In genomic region chr3:101012131-101012571, GRCm38 (mm10) we compare ENCODE assay signal across 10 mouse cellular contexts. TPM values are rescaled to one million over a fixed set of nuclear protein-coding genes. Genes with fewer than 3 reads are reported as not detected.
DNase-seq lines count a peak whose midpoint lies in the region; ATAC-seq lines count a peak whose summit lies in the region.
"Had no signal": no experiment of that assay in that cellular context is flagged by ENCODE, and none has a peak within 500 bp of the region (broad histone marks: within the 10 kb centered on the region; RNA-seq: fewer than 3 reads in every experiment).

No protein-coding gene starts in this region.

- no peak overlapping the region for H3K4me2 ChIP-seq in hindbrain, embryonic 13.5 days
- H3K4me2 ChIP-seq: embryonic facial prominence, embryonic 13.5 days had no signal

- DNase-seq in hindbrain, embryonic 10.5 days (ENCODE audit: low spot score) = no peak
- peak; percentile 72 to 78 for DNase-seq in right cerebral cortex, postnatal 10 days (ENCODE audit: low spot score in 2 of 2)
- no peak for DNase-seq in right cerebral cortex, adult 2 months (ENCODE audit: low spot score in 2 of 2)
- peak; percentile 40 for DNase-seq in heart, postnatal 4 days
- peak; percentile 44 to 50 for DNase-seq in right cerebral cortex, postnatal 36 days (ENCODE audit: low spot score in 2 of 2)
- no peak for DNase-seq in embryo, embryonic 10.5 days (ENCODE audit: low spot score)
- DNase-seq in embryo, embryonic 10 days (ENCODE audit: low spot score) = no peak

- no peak overlapping the region for H3K9ac ChIP-seq in hindbrain, embryonic 13.5 days
- H3K9ac ChIP-seq: embryonic facial prominence, embryonic 13.5 days had no signal

- H3K27me3 ChIP-seq in hindbrain, embryonic 10.5 days (ENCODE audit: insufficient read depth, poor library complexity, severe bottlenecking) = no peaks in the 10 kb centered on the region
- 0 out of 2 replicates have a peak, but pooled peaks cover 3% of the 10 kb centered on the region for H3K27me3 ChIP-seq in hindbrain, embryonic 13.5 days
- H3K27me3 ChIP-seq: embryonic facial prominence, embryonic 13.5 days had no signal

- no peak for ATAC-seq in hindbrain, embryonic 13.5 days (ENCODE audit: low FRiP score)

- H3K27ac ChIP-seq in hindbrain, embryonic 10.5 days = 0 out of 2 replicates have a peak overlapping the region, but pooled peaks have one; percentile 53
- no peak overlapping the region for H3K27ac ChIP-seq in hindbrain, embryonic 13.5 days
- H3K27ac ChIP-seq: embryonic facial prominence, embryonic 13.5 days had no signal

- H3K4me1 ChIP-seq in hindbrain, embryonic 10.5 days (replicated peaks) = peaks cover 11% of the 10 kb centered on the region
- H3K4me1 ChIP-seq in hindbrain, embryonic 13.5 days (replicated peaks) = peaks cover 19% of the 10 kb centered on the region

- no peaks in the 10 kb centered on the region for H3K36me3 ChIP-seq in hindbrain, embryonic 10.5 days
- no peaks in the 10 kb centered on the region for H3K36me3 ChIP-seq in hindbrain, embryonic 13.5 days
- H3K36me3 ChIP-seq: embryonic facial prominence, embryonic 13.5 days had no signal

- no peaks in the 10 kb centered on the region for H3K9me3 ChIP-seq in hindbrain, embryonic 10.5 days
- H3K9me3 ChIP-seq in hindbrain, embryonic 13.5 days = no peaks in the 10 kb centered on the region
- H3K9me3 ChIP-seq: embryonic facial prominence, embryonic 13.5 days had no signal

- WGBS in hindbrain, embryonic 10.5 days = 67% methylated on average over 10 of the region's 10 CpGs
- WGBS in hindbrain, embryonic 13.5 days = 70% methylated on average over 10 of the region's 10 CpGs

- H3K4me3 ChIP-seq in hindbrain, embryonic 10.5 days = no peak overlapping the region
- no peak overlapping the region for H3K4me3 ChIP-seq in hindbrain, embryonic 13.5 days
- H3K4me3 ChIP-seq: embryonic facial prominence, embryonic 13.5 days had no signal

RNA-seq across cellular contexts. Expression of gene Cd101, which starts 17.2 kb away (rescaled TPM):
- 0.05 TPM in 1 of 2 replicates, not detected in the other for polyA plus RNA-seq in hindbrain, embryonic 10.5 days (2016; fragmentation: Nextera tagmentation; extraction: Ambion mirVana)
- polyA plus RNA-seq in hindbrain, embryonic 13.5 days (2015; fragmentation: Nextera tagmentation; extraction: Ambion mirVana) = 0.12 TPM in 1 of 2 replicates, not detected in the other
- total RNA-seq in heart, postnatal 4 days (2021) = 1 to 10 TPM in 1 of 2 experiments, under 1 TPM in 1; 0.74 to 1.0 TPM
- total RNA-seq: liver, adult 2 months had no signal

RNA-seq across cellular contexts. Expression of gene Ttf2, which starts 42.7 kb away (rescaled TPM):
- 24.3 and 28.1 TPM in 2 replicates for polyA plus RNA-seq in hindbrain, embryonic 10.5 days (2016; fragmentation: Nextera tagmentation; extraction: Ambion mirVana)
- 6.3 and 6.5 TPM in 2 replicates for polyA plus RNA-seq in hindbrain, embryonic 13.5 days (2015; fragmentation: Nextera tagmentation; extraction: Ambion mirVana)
- total RNA-seq in heart, postnatal 4 days (2021) = 10 to 100 TPM in 1 of 2 experiments, 1 to 10 TPM in 1; 9.6 to 11.1 TPM

Comparison
In these comparisons a context has a peak if more than half of its experiments do, and no peak if none do; other contexts are left out.
1. DNase-seq: peak in right cerebral cortex, postnatal 10 days (2 of 2), heart, postnatal 4 days (single experiment) and right cerebral cortex, postnatal 36 days (2 of 2); none in hindbrain, embryonic 10.5 days (single experiment), right cerebral cortex, adult 2 months (0 of 2), embryo, embryonic 10.5 days (single experiment) and embryo, embryonic 10 days (single experiment).